Mouse (Mus musculus) brown adipose tissue, adult 24 weeks (tissue): ENCODE measurements around the gene Chchd3. TPM values are rescaled to one million over a fixed set of nuclear protein-coding genes. Genes with fewer than 3 reads are reported as not detected.

Experiments
- H3K27ac ChIP-seq: fragments of 200-500 bp; replicated peaks from 2 replicates; pipeline ENCODE4 v1.5.1; 2012; ENCODE audit warnings: low read depth, mild to moderate bottlenecking, low read length
- H3K4me1 ChIP-seq: fragments of 200-500 bp; 2 replicates; pipeline ENCODE4 v1.6.1; 2012; ENCODE audit warnings: low read length, mixed read lengths; ENCODE audit not compliant: control insufficient read depth, insufficient read depth, insufficient read length
- H3K4me3 ChIP-seq: fragments of 200-500 bp; 2 replicates; pipeline ENCODE4 v1.5.1; 2012; ENCODE audit warnings: low read depth, mild to moderate bottlenecking, low read length, moderate library complexity; ENCODE audit not compliant: insufficient read depth
- polyA plus RNA-seq: library from polyadenylated mRNA; stranded (reverse); fragments of >200 nt; gene quantifications from 2 replicates; pipeline ENCODE4 v1.2.4, GENCODE M21; 2012; ENCODE audit not compliant: missing spikeins, insufficient read depth, insufficient read length

Gene Chchd3
- polyA plus RNA-seq, 1 experiment: 542 TPM

DNA sequence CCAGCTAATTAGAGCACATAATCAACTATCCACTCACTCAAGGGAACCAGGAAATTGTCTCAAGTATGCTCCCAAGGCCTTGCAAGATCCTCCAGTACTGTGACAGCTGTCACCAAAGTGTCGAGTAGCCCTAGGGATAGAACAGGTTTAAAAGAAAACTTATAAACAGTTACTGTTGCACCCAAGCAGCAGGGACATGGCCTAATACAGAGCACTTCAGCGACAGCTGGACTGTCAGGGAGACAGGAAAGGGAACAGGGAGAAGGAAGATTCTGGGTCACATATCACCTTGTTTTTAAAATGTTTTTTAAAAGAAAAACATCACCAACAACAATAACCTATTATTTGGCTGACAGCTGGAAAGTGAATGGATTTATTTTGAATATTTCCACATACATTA is 18.1 kb downstream of the Chchd3 start:
- no peak overlapping the region for H3K4me3 ChIP-seq
- no peaks in the 10 kb centered on the region; the same call in 1 of the 2 replicates for H3K4me1 ChIP-seq
- no peak overlapping the region for H3K27ac ChIP-seq

DNA sequence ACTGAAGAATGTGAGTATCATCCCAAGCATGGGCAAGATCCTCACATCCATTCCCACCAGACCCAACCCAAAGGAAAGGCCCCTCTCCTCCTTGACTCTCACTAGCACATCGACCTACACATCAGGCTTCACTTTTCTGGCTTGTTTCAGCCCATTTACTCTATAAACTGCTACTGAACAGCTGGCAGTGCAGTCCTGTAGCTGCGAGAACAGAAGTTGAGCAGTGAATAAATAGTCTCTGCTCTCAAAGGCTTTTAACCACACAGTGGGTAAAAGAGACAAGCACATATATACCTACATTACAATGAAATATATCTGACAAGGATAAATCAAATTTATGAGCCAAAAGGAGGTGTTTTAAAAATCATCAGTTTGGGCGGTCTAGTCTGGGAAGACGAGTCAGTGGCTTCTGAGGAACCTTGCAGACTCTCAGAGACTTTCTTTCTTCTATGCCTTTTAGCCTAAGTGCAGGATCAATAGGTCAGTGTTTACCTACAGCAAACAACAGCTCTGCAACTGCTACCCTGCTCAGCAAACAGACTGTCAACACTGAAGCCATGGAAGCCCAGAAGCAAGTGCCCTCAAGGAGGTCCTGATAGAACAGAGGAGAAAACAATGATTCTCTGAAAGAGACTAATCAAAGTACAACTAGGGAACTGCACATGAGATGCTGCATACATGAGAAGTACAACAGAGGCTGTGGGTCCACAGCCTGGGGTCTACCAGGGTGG is 19.5 kb downstream of the Chchd3 start:
- Histone ChIP-seq H3K27ac (no peak overlapping the region), H3K4me3 (no peak overlapping the region), H3K4me1 (no peaks in the 10 kb centered on the region; the same call in 1 of the 2 replicates)

DNA sequence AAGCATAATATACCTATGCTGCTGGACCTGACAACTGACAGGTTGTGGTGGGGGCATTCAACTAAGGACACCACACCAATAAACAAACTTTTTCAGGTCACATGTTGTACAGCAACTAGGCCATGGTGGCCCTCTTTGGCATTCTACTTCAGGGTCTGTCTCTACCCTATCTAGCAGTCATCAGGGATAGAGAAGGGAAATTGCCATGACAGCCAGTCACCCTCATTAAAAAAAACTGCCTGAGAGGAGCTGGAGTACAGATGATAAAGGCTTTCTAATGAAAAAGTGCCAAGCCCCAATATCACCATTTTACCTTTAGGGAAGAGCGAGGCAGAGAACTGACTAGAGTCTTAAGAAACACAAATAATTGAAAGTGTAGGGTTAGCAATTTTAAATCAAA is 27.5 kb downstream of the Chchd3 start:
- no peak overlapping the region for H3K27ac ChIP-seq
- no peaks in the 10 kb centered on the region; the same call in none of the 2 replicates for H3K4me1 ChIP-seq
- H3K4me3 ChIP-seq: no peak overlapping the region

DNA sequence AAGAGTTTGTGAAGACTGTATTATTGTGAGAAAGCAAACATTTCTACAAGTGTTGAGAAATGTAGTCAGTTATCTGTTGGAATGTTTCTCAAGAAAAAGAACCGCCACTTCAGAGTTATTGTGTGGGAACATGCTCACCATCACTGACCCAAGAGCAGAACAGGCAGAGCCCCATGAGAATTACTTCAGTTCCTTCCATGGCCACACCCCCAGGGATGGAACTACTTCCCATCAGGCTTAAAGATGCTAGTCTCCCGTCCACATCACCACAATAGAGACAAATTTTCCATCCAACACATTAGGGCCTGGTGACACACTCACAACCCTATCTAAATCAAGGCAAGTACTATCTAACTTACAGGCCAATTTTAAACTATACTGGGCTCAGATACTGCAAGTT is 28.4 kb downstream of the Chchd3 start:
- Histone ChIP-seq H3K27ac (no peak overlapping the region), H3K4me3 (no peak overlapping the region), H3K4me1 (peaks cover 3% of the 10 kb centered on the region)

DNA sequence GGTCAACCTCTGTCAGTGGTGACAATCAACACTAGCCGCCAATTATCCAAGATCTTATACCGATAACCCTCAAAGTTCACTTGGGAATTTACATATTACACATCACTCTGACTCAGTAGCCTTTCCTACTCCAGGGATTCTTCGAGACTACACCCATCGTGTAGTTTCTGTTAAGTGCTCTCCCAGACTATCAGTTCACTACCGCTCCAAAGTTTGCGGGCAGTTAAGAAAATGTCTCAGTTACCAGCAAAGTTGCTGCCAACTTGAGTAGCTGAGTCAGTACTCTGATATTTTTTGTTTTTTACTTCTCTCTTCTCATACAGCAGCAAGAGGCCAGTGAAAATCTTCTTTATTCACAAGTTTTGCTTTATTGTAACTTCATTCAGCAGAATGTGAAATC is 31.8 kb downstream of the Chchd3 start:
- Histone ChIP-seq H3K27ac (no peak overlapping the region), H3K4me1 (peaks cover 3% of the 10 kb centered on the region), H3K4me3 (no peak overlapping the region)

DNA sequence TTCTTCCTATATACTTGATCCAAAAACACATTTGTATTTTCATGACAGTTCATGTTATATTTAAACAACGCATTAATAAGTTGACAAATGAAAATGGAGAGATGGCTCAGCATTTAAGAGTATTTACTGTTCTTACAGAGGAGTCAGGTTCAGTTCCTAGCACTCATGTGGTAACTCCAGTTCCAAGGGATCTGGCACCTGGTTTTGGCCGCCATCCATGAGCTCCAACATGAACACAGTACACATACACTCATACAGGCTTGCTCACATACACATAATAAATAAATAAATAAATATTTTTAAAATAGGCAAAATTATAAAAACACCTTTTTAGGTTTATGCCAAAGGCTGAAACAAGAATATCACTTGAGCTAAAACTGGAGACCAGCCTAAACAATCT is 35.0 kb downstream of the Chchd3 start:
- no peak overlapping the region for H3K4me3 ChIP-seq
- no peak overlapping the region for H3K27ac ChIP-seq
- peaks cover 8% of the 10 kb centered on the region for H3K4me1 ChIP-seq

DNA sequence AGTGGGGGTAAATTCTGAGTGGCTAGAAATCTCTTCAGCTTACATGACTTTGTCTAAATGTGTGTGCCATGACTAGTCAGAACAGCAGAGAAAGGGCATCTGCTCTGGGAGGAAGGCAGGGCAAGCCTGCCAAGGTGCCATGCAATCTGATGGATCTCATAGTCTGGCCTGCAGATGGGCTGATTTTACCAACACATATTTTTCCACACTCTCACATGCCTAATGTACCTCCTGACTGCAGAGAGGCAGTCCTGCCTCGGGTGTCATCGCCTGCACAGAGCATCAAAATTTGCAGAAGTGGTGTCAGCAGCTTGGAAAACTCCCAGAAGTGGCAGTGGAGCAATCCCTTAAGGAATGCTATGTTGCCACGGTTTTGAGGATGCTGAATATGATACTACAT is 55.5 kb downstream of the Chchd3 start:
- no peak overlapping the region for H3K4me3 ChIP-seq

DNA sequence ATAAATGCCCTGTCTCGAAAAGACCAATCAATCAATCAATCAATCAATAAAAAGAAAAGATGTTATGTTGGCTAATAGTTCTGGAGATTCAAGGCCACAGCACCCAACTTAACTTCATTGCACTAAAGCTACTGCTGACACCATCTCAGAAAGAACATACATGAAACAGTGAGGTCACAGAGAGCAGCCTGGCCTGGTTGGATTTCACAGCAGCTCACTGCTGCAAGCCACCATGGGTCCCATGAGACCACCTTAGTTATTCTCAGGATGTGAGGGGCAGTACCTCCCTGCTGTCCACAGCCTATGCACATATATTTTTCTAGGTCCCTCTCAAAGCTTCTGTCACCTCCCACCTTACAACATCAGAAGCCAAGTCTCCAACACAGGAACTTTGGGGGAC is 57.1 kb downstream of the Chchd3 start:
- Histone ChIP-seq H3K4me3 (no peak overlapping the region), H3K4me1 (peaks cover 3% of the 10 kb centered on the region)

More for the DNA sequence above, 55.5 kb downstream of the Chchd3 start:
- Histone ChIP-seq H3K4me1 (peaks cover 3% of the 10 kb centered on the region; the same call in 1 of the 2 replicates), H3K27ac (no peak overlapping the region)

DNA sequence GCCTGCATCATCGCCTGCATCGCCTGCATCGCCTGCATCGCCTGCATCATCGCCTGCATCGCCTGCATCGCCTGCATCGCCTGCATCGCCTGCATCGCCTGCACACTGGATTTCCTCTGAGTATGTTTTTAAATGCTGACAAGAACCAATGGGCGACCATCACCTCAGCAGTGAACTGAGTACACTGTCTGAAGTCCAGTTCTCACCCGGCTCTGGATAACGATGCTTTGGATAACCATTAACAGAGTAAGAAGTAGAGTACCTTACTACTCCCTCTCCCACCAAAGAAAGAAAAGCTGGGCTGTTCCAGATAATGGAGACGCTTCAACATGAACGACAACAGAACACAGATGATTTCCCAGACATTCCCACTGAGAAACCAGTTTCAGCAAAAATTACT is 58.8 kb downstream of the Chchd3 start:
- H3K27ac ChIP-seq: no peak overlapping the region
- peaks cover 3% of the 10 kb centered on the region for H3K4me1 ChIP-seq
- H3K4me3 ChIP-seq: no peak overlapping the region

More for the DNA sequence above, 57.1 kb downstream of the Chchd3 start:
- H3K27ac ChIP-seq: no peak overlapping the region

DNA sequence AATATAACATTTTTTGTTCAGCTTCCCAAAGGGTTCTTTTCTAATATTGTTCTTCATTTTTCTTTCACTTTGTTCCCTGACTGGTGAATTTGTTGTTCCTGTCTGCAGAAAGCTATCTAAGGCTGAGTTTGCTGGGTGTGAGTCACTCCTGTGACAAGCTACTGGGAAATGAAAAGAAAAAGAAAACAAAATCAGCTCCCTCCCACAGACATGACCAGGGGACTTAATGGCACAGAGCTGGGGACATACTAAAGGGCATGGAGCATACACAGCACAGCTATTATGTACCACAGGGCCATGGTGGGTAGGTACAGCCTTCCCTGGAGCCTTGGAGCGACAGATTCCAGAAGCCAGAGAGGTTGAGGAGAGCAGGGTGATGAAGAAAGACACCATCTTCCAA is 63.5 kb downstream of the Chchd3 start:
- H3K4me1 ChIP-seq: peaks cover 2% of the 10 kb centered on the region; the same call in 1 of the 2 replicates
- H3K4me3 ChIP-seq: no peak overlapping the region
- no peak overlapping the region for H3K27ac ChIP-seq

DNA sequence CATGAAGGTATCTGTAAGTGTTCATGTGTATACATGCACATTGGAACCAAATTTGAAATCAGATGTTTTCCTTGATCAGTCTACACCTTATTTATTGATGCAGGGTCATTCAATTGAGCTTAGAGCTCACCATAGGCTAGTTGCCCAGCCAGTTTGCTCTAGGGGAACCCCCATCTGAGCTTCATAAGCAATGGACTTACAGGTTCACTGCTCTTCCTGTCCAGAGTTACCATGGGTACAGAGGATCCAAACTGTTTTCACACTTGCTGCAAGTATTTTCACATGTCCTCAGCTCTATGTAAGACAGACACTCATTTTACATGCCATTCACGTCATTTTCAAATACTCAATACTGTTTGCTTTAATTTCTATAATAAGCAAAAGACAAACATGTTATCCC is 66.2 kb downstream of the Chchd3 start:
- no peak overlapping the region for H3K27ac ChIP-seq
- H3K4me3 ChIP-seq: no peak overlapping the region
- peaks cover 11% of the 10 kb centered on the region for H3K4me1 ChIP-seq

DNA sequence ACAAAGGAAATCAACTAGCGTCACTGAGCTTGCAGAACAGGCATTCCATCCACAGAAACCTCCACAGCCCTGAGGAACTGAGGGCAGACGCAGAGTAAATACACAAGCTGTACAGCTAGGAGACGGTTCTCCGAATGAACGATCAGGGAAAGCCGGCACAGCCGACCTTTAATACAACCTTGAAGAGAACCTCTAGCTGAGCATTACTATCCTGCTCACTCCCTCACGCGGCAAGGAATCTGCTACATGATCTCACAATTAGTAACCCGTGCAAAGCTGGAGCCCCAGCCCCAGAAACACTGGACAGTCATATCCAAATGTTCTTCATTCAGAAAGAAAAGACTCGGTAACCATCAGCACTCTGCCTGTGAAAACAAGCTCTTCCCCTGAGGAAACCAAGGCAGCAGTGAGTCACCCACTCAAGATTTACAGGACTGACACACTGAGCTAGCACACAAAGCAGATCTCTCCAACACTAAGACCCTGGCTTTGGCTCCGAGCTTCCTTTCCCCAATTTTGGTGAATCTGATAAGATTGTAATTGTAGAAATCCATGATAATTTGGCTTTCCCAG is 69.9 kb downstream of the Chchd3 start:
- Histone ChIP-seq H3K4me3 (no peak overlapping the region), H3K4me1 (peaks cover 17% of the 10 kb centered on the region), H3K27ac (peak overlapping the region; percentile 51)

DNA sequence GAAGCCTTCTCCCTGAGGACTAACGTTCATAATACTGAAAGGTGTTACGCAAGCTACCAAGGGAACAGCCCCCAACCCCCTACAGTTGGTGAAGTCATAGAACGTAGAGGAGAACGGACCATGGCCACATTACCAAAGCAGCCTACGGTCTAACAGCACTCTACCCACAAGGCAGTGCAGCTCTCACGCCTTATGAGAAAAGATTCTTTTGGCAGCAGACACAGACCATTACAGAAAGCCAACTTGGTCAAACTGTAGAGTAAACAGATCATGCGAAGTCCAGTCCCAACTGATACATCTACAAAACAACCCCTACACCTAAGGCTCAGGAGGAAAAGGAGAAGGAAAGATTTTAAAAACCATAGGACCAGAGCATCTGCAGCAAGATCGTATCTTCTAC is 71.5 kb downstream of the Chchd3 start:
- H3K27ac ChIP-seq: no peak overlapping the region
- H3K4me1 ChIP-seq: peaks cover 21% of the 10 kb centered on the region

DNA sequence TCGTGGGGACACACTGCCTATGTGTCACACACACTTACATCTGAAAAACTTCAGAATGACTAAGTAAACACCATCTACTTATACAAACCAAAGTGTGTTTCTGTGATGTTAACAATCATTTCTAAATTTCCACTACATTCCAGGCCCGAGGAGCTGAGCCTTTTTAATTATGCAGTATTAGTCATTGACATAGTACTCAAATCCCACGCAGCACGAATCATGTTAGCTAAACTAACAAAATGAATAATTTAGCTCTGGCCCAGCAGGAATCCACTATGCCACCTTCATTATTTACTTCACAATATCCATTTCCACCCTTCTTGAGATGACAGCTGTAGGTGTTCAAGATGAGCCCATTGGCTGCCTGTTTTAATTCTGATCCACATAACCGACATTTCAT is 76.2 kb downstream of the Chchd3 start:
- Histone ChIP-seq H3K4me3 (no peak overlapping the region), H3K27ac (no peak overlapping the region), H3K4me1 (peaks cover 20% of the 10 kb centered on the region; the same call in 1 of the 2 replicates)

More for the DNA sequence above, 71.5 kb downstream of the Chchd3 start:
- H3K4me3 ChIP-seq: no peak overlapping the region

DNA sequence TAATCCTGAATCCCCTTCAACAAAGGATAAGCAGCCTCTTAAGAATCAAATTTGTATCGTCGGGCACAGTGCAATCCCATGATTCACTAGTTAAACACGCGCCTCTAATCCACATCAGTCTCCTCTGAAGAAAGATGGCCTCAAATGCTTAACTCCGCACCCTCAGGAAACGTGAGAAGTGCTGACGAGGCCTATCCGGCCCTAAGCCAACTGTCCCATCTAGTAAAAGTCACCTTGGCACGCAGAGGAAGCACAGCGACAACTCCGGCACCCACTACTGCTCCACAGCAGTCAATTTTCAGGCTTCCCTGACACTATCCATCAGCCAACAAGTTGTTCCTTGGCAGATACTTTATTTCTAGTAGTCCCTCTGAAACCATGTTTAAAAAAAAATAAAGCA is 78.8 kb downstream of the Chchd3 start:
- Histone ChIP-seq H3K4me3 (no peak overlapping the region), H3K27ac (0 out of 2 replicates have a peak overlapping the region, but pooled peaks have one; percentile 2), H3K4me1 (peaks cover 13% of the 10 kb centered on the region; the same call in 1 of the 2 replicates)

DNA sequence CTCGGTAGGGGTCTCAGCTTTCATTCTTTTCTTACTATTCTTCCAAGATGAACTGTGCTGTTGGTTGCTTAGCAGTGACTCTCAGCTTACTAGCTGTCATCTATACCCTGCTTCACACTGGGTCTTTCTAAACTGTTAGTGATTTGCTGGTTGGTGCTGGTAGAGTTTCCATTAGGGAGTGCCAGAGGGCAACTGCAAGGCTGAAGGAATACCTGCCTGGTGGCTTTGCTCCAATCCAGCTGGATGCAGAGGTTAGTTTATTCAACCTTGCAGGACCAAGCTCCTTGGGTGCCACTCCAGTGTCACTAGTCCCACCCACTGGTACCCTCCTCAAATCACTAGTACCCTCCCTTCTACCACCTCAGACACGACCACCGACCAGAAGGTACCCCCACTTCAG is 81.2 kb downstream of the Chchd3 start:
- Histone ChIP-seq H3K4me3 (no peak overlapping the region), H3K4me1 (peaks cover 8% of the 10 kb centered on the region; the same call in 1 of the 2 replicates), H3K27ac (no peak overlapping the region)
